Mouse (Mus musculus): ENCODE measurements around the gene Mrpl53. TPM values are rescaled to one million over a fixed set of nuclear protein-coding genes. Genes with fewer than 3 reads are reported as not detected.
"Not testable (repeated sequence)": the region's sequence is repeated elsewhere in the genome, so short reads cannot be mapped to it uniquely, and the experiment has no call there.

Gene Mrpl53
- polyA plus RNA-seq, 1 experiment from 2014 or later, result 72.6 TPM

GRCm38 (mm10) chr6:83155552-83156238 is 46.9 kb downstream of the Mrpl53 start:
- Histone ChIP-seq H3K4me1 (replicated peaks) (peaks cover 8% of the 10 kb centered on the region; the same call in 1 of the 2 replicates), H3K36me3 (replicated peaks) (no peaks in the 10 kb centered on the region), H3K4me3 (replicated peaks) (peak overlapping the region; percentile 52), H3K27ac (replicated peaks) (no peak overlapping the region), H3K4me2 (peak overlapping the region; percentile 84), H3K27me3 (peaks cover 60% of the 10 kb centered on the region), H3K9me3 (replicated peaks) (no peaks in the 10 kb centered on the region), H3K9ac (no peak overlapping the region)
- no peak for ATAC-seq (ENCODE audit: insufficient read depth)
- WGBS (ENCODE audit: insufficient replicate concordance), result 10% methylated on average over 23 of the region's 23 CpGs

- ATAC-seq (ENCODE audit: insufficient read depth), result no peak
- WGBS (ENCODE audit: insufficient replicate concordance), result 2% methylated on average over 32 of the region's 32 CpGs
- peaks cover 66% of the 10 kb centered on the region for H3K27me3 ChIP-seq
These were observed 47.4 kb downstream of the Mrpl53 start, which contains the start of the genes Wdr54 and 1700003E16Rik for GRCm38 (mm10) chr6:83156259-83156684. Gene Wdr54 (minus strand): TSS chr6:83156397. Gene 1700003E16Rik (plus strand): TSS chr6:83156404.

GRCm38 (mm10) chr6:83159456-83159855 is 50.6 kb downstream of the Mrpl53 start:
- H3K36me3 ChIP-seq (replicated peaks); H3K9me3 ChIP-seq (replicated peaks); ATAC-seq (ENCODE audit: insufficient read depth); H3K27ac ChIP-seq (replicated peaks); H3K4me2 ChIP-seq; H3K4me3 ChIP-seq (replicated peaks); H3K9ac ChIP-seq: not testable (repeated sequence)
- WGBS (ENCODE audit: insufficient replicate concordance), result 27% methylated on average over 3 of the region's 3 CpGs
- Histone ChIP-seq H3K4me1 (replicated peaks) (peaks cover 22% of the 10 kb centered on the region), H3K27me3 (peaks cover 81% of the 10 kb centered on the region)

More at GRCm38 (mm10) chr6:83156259-83156684, 47.4 kb downstream of the Mrpl53 start, which contains the start of the genes Wdr54 and 1700003E16Rik:
- peak within 1 kb of the TSS; percentile 52 for H3K4me3 ChIP-seq (replicated peaks)
- H3K27ac ChIP-seq (replicated peaks), result no peak within 1 kb of the TSS
- H3K36me3 ChIP-seq (replicated peaks), result no peaks in the 10 kb centered on the region
- H3K4me2 ChIP-seq, result peak within 1 kb of the TSS; percentile 84
- no peaks in the 10 kb centered on the region for H3K9me3 ChIP-seq (replicated peaks)
- H3K9ac ChIP-seq, result no peak within 1 kb of the TSS
- peaks cover 8% of the 10 kb centered on the region; the same call in 1 of the 2 replicates for H3K4me1 ChIP-seq (replicated peaks)

MicroRNAs within 50 kb of the gene (microRNA counts, 519-probe panel; counts per million panel counts)
- microRNA mmu-miR-3470a+mmu-miR-3470b, result 1,107 counts per million, percentile 3 among the panel's probes with 10 or more counts

Small RNAs within 50 kb of the gene (microRNA-seq; reads per million reads assigned to microRNA genes)
- gene Mir3470a, result not detected

Other genes starting within 250 kb of the Mrpl53 start
- gene Sema4f, start 169.3 kb upstream of the Mrpl53 start, polyA plus RNA-seq (2015; fragmentation: Nextera tagmentation; extraction: Ambion mirVana), result 0.06 and 0.10 TPM in 2 replicates
- 11.0 and 12.3 TPM in 2 replicates for gene M1ap, start 162.1 kb upstream of the Mrpl53 start, polyA plus RNA-seq (2015; fragmentation: Nextera tagmentation; extraction: Ambion mirVana)
- 19.9 and 21.1 TPM in 2 replicates for gene Dok1, start 75.6 kb upstream of the Mrpl53 start, polyA plus RNA-seq (2015; fragmentation: Nextera tagmentation; extraction: Ambion mirVana)
- gene Loxl3, start 74.9 kb upstream of the Mrpl53 start, polyA plus RNA-seq (2015; fragmentation: Nextera tagmentation; extraction: Ambion mirVana), result 1.7 and 2.1 TPM in 2 replicates
- 189 and 201 TPM in 2 replicates for gene Aup1, start 54.5 kb upstream of the Mrpl53 start, polyA plus RNA-seq (2015; fragmentation: Nextera tagmentation; extraction: Ambion mirVana)
- gene Htra2, start 53.8 kb upstream of the Mrpl53 start, polyA plus RNA-seq (2015; fragmentation: Nextera tagmentation; extraction: Ambion mirVana), result 87.9 and 93.6 TPM in 2 replicates
- gene Dqx1, start 51.2 kb upstream of the Mrpl53 start, polyA plus RNA-seq (2015; fragmentation: Nextera tagmentation; extraction: Ambion mirVana), result 6.8 and 7.8 TPM in 2 replicates
- not detected in 2 replicates for gene Tlx2, start 38.7 kb upstream of the Mrpl53 start, polyA plus RNA-seq (2015; fragmentation: Nextera tagmentation; extraction: Ambion mirVana)
- gene Pcgf1, start 31.2 kb upstream of the Mrpl53 start, polyA plus RNA-seq (2015; fragmentation: Nextera tagmentation; extraction: Ambion mirVana), result 18.6 and 18.7 TPM in 2 replicates
- 0.38 and 0.39 TPM in 2 replicates for gene Lbx2, start 22.7 kb upstream of the Mrpl53 start, polyA plus RNA-seq (2015; fragmentation: Nextera tagmentation; extraction: Ambion mirVana)
- gene Ccdc142, start 7.4 kb upstream of the Mrpl53 start, polyA plus RNA-seq (2015; fragmentation: Nextera tagmentation; extraction: Ambion mirVana), result 0.93 and 1.0 TPM in 2 replicates
- gene Gm42688, start 7.4 kb upstream of the Mrpl53 start, polyA plus RNA-seq (2015; fragmentation: Nextera tagmentation; extraction: Ambion mirVana), result 1.1 and 1.4 TPM in 2 replicates
- 37.0 and 39.9 TPM in 2 replicates for gene Mogs, start 6.5 kb downstream of the Mrpl53 start, polyA plus RNA-seq (2015; fragmentation: Nextera tagmentation; extraction: Ambion mirVana)
- gene Wbp1, start 12.5 kb downstream of the Mrpl53 start, polyA plus RNA-seq (2015; fragmentation: Nextera tagmentation; extraction: Ambion mirVana), result 29.6 and 30.2 TPM in 2 replicates
- 5.0 and 5.3 TPM in 2 replicates for gene Ino80b, start 16.4 kb downstream of the Mrpl53 start, polyA plus RNA-seq (2015; fragmentation: Nextera tagmentation; extraction: Ambion mirVana)
- gene Rtkn, start 26.4 kb downstream of the Mrpl53 start, polyA plus RNA-seq (2015; fragmentation: Nextera tagmentation; extraction: Ambion mirVana), result 12.1 and 17.9 TPM in 2 replicates
- gene Wdr54, start 47.4 kb downstream of the Mrpl53 start, polyA plus RNA-seq (2015; fragmentation: Nextera tagmentation; extraction: Ambion mirVana), result 0.35 and 0.59 TPM in 2 replicates
- 0.10 and 0.17 TPM in 2 replicates for gene 1700003E16Rik, start 47.4 kb downstream of the Mrpl53 start, polyA plus RNA-seq (2015; fragmentation: Nextera tagmentation; extraction: Ambion mirVana)
- gene Dctn1, start 56.9 kb downstream of the Mrpl53 start, polyA plus RNA-seq (2015; fragmentation: Nextera tagmentation; extraction: Ambion mirVana), result 24.1 and 26.7 TPM in 2 replicates
- 1.1 TPM in 2 replicates for gene Slc4a5, start 110.8 kb downstream of the Mrpl53 start, polyA plus RNA-seq (2015; fragmentation: Nextera tagmentation; extraction: Ambion mirVana)
- 61.6 and 67.8 TPM in 2 replicates for gene Mthfd2, start 216.9 kb downstream of the Mrpl53 start, polyA plus RNA-seq (2015; fragmentation: Nextera tagmentation; extraction: Ambion mirVana)
- gene Mob1a, start 217.0 kb downstream of the Mrpl53 start, polyA plus RNA-seq (2015; fragmentation: Nextera tagmentation; extraction: Ambion mirVana), result 34.9 and 35.9 TPM in 2 replicates
- gene Bola3, start 240.1 kb downstream of the Mrpl53 start, polyA plus RNA-seq (2015; fragmentation: Nextera tagmentation; extraction: Ambion mirVana), result 204 and 248 TPM in 2 replicates